Mouse (Mus musculus): ENCODE measurements around the gene Gnpat.
A peak's percentile ranks its signal among the peaks of the same experiment; 100 is the strongest.
"Not testable (repeated sequence)": the region's sequence is repeated elsewhere in the genome, so short reads cannot be mapped to it uniquely, and the experiment has no call there.

Gene Gnpat

DNA sequence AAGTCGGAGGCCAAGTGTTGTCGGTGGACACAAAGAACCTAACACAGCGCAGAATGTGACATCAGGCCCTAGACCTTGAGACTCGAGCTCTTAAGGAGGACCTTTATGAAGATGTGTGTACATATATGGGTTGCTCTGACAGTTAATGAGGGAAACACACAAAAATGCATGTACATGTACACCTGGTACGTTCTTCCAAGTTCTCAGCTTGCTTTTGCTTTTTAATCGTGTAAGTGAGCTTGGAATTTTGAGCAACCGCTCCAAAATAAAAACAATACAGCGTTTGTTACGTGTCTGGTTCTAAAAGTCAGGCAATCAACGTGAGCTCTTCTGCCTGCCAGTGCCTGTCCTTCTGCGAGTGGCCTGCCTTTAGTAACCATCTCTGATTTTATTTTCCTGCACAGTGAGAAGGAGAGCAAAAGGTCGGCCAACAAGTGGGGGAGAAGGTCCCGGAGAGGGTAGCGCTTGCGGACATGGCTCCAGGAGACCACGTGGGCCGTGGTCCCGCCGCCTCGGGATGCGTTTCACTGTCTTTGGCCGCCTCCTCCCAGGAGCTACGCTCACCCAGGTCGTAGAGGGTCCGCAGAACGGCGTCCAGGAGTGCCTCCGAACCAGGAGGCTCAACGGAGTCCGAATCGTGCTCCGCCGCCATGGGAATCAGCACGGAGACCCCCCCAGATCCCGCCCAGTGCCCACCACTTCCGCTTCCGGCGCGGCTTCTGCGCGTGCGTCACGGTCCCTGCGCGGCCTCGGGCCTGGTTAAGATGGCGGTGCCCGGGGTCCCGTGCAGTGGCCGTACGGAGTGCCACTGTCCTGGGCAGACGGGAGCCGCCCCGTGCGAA is at the start of gene Gnpat, which contains the start of gene 2810004N23Rik:
TSS of gene Gnpat (plus strand) at position 713 of the 842 bp plus-strand sequence.
TSS of gene 2810004N23Rik (minus strand) at position 800 of the 842 bp plus-strand sequence.
- peak; percentile 97 for DNase-seq (ENCODE audit: low spot score)

DNA sequence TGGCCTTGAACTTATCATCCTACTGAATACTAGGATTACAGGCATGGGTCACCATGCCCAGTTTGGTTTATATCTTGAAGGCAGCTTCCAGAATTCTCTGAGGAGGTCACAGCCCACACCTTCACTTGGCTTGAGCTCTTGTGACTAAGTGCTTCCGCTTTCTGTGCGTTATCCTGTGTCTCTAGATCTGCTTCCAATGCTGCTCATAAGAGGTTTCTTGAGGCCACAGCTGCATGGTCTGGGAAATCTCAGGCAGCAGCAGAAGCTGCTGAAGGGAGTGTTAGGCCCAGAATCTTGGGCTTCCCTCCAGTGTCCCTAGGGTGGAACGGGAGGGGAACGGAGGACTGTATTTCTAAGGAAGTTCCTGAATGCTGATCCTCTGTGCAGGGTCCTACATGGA is 49.5 kb upstream of the Gnpat start:
- no peak for DNase-seq (ENCODE audit: low spot score)

DNA sequence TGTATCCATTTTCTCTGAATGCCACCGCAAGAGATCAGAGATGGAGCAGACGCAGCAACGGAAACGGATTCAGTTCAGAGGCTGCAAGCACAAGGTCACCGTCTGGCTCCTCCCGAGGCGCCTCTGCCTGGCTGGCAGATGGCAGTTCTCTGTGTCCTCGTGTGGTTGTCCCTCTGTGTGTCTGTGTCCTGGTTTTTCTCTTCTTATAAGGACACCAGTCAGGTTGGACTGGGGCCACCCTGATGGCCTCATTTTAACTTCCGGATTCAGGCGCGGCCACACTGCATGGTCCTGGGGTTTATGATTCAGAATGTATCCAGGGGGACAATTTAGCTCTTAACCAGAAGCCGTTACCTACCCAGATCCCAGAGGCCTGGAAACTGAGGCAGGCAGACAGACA is 47.0 kb upstream of the Gnpat start:
- no peak for DNase-seq (ENCODE audit: low spot score)

DNA sequence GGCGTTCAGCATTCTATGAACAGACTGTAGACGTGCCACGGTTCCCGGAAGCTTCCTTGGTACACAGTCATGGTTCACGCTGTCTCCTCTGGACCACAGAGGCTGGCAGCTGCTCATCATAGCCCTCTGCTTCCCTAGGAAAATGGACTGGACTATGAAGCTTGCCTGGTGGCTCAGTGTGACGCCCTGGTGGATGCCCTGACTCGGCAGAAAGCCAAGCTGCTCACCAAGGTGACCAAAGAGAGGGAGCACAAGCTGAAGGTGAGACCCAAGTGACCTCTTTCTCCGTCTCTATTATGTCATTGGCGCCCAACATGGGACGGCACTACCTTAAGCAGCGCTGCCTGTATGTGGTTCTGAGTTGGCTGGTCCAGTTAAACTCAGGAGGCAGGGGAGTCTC is 46.0 kb upstream of the Gnpat start:
- DNase-seq (ENCODE audit: low spot score) = no peak

DNA sequence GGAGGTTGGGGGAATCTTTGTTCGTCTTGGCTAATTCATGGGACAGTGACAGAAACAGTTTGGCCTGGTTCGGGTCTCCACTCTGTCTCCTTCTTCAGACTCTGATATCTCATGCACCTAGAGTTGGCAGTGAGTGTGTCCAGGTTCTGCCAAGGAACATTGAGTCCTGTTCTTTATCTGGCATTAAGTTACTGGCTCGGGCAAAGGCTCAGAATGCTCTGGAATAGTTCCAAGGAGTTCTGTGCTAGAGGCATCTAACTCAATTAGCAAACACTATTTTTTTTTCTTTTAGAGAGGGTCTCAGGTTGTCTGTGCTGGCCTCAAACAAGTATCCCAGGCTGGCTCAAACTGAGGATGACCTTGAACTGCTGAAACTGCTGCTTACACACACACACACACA is 45.5 kb upstream of the Gnpat start:
- DNase-seq (ENCODE audit: low spot score) = no peak

DNA sequence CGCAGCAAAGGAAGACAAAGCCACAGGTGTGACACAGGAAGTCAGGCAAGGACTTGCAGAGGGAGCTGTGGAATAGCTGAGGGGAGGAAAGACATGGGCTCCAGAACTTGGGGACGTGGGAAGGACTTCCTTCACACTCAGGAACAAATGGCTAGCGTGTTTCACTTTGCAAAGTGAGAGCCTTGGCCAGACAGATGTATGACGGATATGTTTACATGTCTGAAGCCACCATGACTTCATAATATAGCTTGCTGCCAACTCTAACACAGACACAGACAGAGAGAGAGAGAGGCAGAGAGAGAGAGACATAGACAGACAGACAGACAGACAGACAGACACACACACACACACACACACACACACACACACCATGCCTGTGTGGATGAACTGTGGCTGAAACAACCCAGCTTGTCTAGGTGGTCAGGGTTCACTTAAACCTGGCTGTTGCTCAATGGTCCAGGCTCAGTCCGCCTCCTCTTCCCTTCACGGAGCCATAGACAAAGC is 43.2 kb upstream of the Gnpat start:
- DNase-seq (ENCODE audit: low spot score) = no peak

DNA sequence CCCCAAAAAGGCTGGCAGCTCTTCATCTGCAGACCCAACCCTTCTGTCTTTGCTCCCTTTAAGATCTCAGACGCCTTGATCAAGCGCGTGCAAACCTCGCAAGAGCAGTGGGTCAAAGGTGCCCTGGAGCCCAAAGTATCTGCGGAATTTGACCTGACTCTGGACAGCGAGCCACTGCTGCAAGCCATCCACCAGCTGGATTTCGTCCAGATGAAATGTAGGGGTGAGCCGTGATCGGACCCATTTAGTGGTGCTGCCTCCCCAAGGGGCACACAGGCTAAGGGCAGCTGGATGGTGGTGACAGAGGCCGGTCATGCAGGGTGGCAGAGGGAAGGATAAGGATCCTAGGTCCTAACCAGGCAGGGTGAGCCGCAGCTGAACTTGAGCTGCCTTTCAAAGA is 42.7 kb upstream of the Gnpat start:
- DNase-seq (ENCODE audit: low spot score) = no peak

DNA sequence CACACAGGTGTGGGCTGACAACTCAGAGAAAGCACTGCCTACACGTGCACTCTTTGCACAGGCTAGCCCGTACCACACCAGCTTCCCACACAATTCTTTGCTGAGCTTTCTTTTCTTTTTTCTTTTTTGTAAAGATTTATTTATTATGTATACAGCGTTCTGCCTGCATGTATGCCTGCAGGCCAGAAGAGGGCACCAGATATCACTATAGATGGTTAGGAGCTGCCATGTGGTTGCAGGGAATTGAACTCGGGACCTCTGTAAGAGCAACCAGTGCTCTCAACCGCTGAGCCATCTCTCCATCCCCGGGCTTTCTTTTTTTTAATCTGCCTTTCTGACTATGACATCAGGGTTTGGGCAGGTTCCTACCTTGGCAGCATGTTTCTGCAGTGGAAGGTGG is 39.3 kb upstream of the Gnpat start:
- DNase-seq (ENCODE audit: low spot score) = no peak

DNA sequence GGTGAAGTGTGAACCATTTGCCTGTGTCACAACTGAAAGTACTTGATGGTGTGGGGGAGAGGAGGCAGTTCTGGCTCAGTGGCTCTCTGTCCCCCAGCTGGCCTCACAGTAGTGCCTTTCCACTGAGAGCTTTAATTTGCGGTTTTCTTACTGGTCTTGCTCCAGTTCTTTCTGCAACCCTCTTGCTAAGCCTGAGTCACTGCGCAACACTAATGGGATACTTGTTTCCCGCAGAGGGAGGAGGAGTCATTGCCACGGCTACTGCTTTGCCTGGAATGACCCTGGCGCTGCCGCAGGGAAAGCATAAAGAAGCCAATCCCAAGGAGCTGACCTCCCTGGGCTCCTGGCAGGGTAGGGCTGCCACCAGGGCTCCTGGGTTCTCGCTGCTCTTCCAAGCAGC is 36.2 kb upstream of the Gnpat start:
- no peak for DNase-seq (ENCODE audit: low spot score)

DNA sequence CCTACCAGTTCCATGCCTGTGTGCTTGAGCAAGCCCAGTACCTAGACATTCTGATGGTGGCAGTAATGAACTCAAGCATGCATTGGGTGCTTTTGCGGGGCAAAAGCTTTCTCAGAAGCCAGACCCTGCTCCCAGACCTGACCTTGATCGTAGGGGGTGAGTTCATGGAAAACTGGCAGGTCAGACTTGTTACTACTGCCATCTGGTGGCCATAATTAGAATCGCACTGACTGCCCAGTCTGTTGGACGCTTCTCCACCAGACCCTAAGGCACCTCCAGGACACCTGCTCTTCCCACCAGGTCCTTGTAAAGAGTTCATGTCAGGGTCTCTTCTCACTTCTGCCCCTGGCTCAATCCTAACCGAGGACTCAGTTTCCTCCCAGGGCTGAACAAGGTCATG is 35.4 kb upstream of the Gnpat start:
- peak; percentile 42 for DNase-seq (ENCODE audit: low spot score)

DNA sequence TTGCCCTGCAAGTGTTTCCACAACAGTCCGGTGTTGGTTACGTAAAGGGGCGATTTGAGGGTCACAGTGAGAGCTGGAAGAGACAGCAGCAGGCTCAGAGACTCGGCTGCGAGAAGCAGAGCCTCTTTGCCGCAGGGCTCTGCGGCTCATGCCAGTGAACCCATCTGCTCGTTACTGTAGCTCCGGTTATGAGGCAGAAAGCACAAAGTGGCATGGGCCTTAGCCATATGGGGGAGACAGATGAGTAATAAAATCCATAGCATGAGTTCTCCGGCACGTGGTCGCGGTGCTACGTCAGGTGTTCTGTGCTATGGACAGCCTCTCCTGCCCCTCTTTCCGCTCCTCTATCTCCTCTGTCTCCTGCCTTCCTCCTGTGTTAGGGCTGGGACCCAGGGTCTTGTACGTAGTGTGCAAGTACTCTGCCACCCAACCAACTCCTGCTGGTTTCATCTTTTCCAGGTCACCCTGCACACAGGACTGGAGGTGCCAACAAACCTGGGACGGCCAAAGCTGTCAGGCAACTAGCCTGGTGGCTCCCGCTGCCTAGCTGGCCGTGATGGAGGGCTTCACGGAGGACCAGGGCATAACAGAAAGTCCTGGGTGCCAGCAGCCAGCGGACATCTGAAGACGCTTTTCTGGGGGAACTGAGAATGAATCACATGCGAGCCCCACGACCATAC is 34.1 kb upstream of the Gnpat start:
- no peak for DNase-seq (ENCODE audit: low spot score)

DNA sequence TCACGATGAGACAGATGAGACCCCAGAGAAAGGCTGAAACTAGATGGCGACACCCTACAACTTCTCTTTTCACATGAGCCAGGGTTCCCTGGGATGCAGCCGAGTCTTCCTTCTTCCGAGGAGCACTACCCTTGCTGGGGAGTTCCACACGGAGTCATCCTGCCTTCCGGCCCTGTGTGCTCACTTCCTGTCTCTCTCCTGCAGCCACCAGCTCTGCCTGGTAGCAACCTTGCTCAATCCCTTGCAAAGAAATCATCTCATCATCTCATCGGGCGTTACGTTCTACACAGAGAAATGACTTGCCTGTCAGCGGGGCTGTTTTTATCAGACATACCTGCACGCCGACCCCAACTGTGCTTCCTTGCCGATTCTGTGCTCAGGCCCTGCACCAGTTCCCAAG is 32.8 kb upstream of the Gnpat start:
- no peak for DNase-seq (ENCODE audit: low spot score)

DNA sequence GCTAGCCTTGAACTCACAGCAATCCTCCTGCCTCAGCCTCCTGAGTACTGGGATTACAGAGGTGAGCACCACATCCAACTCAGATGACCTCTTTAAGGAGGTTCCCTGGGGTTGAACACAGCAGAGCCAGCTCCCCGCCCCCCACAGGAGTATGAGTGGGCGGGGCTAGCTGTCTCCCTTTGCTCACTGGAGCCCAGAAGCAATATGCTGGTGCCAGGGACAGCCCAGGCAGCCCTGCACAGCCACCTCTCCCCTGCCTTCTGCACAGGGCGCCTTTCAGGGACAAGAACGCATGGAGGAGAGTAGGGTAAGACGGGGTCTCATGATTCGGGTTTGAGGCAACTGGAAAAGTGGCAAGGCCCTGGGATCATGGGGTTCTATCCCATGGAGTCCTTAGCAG is 31.3 kb upstream of the Gnpat start:
- DNase-seq (ENCODE audit: low spot score) = no peak

DNA sequence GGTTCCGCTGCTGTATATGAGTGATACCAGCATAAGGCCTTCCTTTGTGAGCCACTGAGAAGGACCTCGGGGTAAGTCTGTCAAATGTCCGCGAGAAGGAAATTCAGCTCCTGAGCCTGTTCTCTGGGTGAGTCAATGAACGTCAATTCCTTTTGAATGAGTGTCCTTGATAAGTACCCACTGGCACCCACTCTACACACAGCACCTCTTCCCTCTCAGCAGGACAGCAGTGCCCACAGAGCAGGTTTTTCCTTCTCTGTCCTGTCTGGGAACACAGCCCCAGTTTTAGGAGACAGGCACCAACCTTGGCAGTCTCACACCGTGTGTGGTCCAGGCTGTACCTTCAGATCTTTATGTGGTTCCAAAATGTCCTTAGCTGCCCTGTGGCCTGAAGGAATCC is 30.9 kb upstream of the Gnpat start:
- no peak for DNase-seq (ENCODE audit: low spot score)

DNA sequence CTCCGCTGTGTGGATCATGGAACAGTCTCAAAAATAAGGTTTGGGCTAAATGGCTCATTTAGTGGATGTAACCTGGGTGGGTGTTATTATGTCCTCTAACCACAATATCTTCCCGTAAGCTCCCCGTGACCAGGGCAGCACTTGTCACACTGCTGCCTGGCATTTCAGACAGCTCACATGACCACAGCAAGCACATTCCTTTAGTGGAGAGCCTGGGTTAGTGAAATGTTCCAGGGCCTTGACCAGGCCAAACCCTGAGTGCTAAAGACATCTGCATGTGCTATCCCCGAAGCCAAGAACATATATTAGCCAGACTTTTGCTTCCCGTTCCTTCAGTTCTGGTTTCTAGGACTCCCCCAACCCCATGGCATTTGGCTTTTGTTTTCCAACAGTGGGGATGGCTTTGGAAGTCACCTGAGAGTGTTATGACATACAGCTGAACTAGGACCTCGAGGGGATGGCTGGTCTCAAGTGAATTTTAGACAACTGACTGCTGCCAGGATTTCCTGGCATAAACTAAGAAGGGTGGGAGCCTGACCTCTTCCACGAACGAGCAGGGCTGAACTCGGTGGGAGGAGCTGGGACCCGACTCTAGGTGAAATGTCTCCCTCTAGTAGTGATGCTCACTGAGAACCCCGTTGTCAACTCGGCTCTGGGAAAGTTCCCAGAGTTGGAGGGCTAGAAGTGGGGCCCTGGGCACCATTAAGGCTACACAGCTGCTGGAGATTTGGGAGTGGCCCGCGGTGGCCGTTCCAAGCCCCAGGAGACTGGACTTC is 29.2 kb upstream of the Gnpat start:
- no peak for DNase-seq (ENCODE audit: low spot score)

DNA sequence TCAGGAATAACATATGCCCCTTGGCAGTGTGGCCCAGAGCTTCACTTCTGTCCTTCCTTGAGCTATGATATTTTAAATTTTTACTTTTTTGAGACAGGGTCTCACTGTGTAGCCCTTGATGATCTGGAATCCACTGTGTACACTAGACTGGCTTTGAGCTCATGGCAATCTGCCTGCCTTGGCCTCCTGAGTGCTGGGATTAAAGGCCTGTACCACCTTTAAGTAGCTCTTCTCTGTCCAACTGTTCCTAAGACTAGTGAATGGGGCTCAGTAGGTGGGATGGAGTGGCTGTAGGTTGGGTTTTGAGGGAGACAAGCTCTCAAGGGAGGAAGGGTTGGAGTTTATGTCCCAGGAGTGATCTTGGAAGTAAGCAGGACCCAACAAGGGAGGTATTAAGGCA is 27.0 kb upstream of the Gnpat start:
- no peak for DNase-seq (ENCODE audit: low spot score)

DNA sequence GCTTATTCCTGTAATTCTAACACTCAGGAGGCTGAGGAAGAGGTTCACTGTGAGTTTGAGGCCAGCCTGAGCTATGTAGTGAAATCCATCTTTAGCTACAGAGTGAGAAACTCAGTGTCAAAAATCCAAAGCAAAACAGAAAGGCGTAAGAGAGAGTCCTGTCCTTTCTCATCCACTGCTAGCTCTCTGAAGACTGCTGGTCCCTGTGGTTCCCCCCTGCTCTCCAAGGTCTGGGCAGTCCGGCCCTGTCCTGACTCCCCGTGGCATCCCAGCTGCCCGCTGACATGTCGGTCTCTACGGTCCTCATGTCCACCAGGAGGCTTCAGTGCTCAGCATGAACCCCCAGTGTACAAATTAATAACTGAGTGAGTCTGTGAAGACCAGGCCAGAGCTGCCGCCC is 26.6 kb upstream of the Gnpat start:
- no peak for DNase-seq (ENCODE audit: low spot score)

DNA sequence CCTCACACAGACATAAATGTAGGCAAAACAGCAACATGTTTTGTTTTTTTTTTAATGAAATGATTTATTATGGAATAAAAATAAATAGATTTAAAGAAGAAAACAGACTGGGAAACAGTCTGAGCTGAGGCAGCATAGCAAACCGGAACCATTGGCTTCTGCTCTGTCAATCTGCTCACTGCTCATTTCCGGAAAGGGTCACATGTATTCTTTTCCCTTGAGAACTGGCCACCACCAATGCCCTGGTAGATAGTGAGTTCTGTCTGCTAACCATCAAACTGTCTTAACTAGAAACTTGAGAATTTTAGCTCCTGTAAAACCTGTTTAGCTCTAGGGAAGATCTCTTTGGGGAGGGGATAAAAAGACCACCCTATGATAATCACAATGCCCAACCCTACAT is 25.9 kb upstream of the Gnpat start:
- no peak for DNase-seq (ENCODE audit: low spot score)

DNA sequence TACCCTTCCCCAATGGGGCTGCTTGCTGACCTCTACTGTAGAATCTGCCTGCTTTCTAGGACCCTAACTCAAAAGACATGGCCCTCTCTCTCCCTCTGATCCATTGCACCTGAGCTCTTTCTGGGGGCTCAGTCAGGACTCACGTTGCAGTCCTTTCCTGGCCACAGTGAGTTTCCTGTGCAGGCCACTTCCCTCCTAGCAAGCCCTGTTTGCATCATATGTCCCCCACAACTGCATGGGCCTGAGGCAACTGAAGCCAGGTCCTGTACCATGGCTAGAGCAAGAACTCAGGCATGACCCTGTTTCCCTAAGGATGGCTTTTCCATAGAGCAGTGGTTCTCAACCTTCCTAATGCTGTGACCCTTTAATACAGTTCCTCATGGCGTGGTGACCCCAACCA is 24.9 kb upstream of the Gnpat start:
- no peak for DNase-seq (ENCODE audit: low spot score)

DNA sequence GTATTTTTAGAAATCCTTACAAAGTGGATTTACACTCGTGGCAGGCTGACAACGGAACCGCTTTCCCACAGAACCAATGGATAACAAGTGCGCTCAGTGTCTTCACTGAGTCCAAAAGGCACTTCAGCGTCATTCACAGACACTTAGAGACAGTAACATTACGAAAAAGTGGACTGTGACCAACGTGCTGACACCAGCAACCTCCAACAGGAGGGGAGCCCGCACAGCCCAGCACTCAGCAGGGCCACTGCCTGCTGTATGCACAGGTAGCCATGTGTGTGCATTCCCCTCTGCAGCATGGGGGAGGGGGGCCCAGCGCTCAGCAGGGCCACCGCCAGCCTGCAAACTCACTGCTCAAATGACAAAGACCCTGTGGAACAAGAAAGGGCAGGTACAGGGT is 23.5 kb upstream of the Gnpat start:
- no peak for DNase-seq (ENCODE audit: low spot score)

DNA sequence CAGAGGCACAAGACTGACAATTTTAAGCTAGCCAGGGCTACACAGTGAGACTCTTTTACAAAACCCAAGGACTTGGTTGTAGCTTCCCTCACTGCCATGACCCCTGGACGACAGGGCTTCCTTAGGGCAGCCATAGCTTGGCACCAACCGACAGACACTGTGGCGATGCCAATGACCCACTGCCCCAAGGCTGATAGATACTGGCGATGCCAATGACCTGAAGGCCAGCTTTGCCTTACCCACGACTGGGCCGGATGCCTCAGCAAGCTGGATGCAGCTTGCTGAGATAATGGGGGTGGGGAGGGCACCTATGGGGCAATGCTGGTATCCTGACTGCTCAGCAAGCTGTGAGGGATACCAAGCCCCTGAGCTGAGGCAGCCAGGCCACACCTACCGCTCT is 21.9 kb upstream of the Gnpat start:
- DNase-seq (ENCODE audit: low spot score) = no peak

DNA sequence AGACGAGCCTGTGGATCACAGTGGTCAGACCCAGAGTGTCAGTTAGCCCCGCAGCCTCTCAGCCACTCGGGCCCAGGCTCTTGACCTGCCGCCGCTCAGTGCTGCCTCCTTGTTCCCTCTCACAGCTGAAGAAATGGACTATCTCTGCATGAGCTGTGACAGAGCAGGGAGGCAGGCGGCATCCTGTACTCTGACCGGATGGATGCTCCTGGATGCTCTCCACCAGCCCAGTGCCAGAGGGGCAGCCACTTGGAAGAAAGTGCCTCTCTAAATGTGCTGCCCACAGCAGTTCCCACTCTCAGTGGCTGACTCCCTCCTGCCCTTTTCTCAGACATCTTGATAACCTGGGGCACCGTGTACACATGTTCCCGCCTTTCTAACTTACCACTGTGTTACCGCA is 21.1 kb upstream of the Gnpat start:
- DNase-seq (ENCODE audit: low spot score) = no peak

DNA sequence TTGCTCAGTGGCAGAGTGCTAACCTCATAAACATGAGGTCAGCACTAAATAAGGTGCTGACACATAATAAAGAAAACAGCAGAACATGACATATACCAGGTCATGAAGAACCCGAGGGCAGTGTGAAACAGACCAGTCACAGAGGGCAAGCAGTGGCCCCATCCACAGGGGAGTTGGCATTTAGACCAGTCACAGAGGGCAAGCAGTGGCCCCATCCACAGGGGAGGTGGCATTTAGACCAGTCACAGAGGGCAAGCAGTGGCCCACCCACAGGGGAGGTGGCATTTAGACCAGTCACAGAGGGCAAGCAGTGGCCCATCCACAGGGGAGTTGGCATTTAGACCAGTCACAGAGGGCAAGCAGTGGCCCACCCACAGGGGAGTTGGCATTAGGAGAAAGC is 19.9 kb upstream of the Gnpat start:
- not testable (repeated sequence) for DNase-seq (ENCODE audit: low spot score)

Data from urinary bladder, postnatal 25 days (tissue).